Mouse (Mus musculus) thymus, postnatal 0 days (tissue): ENCODE data around the gene Cyp4f18. TPM values are rescaled to one million over a fixed set of nuclear protein-coding genes. Genes with fewer than 3 reads are reported as not detected.
"Not testable (repeated sequence)": the region's sequence is repeated elsewhere in the genome, so short reads cannot be mapped to it uniquely, and the experiment has no call there.

Experiments used
- DNase-seq: peaks from one replicate; pipeline ENCODE4 v3.0.0-alpha.2; 2015; ENCODE audit warnings: low spot score
- polyA plus RNA-seq: library from polyadenylated mRNA; unstranded; fragments of >200 nt; fragmentation: Nextera tagmentation; extraction: Ambion mirVana; gene quantifications from 2 replicates; pipeline ENCODE4 v1.2.1, GENCODE M21; 2015

The Cyp4f18 gene
- polyA plus RNA-seq, 1 experiment from 2014 or later: 1.9 TPM

DNA sequence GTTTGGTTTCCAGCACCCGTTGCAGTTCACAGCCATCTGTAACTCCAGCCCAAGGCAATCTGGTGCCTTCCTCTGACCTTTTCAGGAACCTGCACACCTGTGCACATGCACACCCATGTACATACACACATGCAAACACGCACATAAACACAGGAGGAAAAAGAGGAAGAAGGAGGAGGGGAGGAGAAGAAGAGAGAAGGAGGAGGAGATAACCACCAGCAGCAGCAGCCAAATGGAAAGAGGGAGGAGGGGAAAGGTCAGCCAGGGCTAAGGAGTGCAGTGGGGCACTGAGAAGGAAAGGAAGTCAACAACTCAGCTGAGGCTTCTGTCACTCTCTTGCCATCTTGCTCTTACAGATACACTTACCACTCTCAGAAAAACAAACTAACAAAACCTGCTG, 28.4 kb downstream of the Cyp4f18 start:
- no peak for DNase-seq

DNA sequence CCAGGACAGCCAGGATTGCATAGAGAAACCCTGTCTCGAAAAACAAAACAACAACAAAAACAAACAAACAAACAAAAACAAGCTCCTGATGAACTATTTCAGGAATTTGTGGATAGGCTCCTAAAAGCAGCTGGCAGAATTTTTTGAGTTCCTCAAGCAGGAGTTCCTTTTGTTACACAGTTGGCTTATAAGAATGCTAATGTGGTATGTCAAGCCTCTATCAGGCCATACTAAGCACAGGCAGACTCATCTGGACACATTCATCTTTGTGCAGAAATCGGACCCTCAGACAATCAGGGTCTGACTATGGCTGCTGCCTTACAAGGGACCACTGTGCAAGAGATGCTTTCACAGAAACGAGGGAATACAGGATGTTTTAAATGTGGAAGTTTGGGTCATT, 35.2 kb downstream of the Cyp4f18 start:
- no peak for DNase-seq

DNA sequence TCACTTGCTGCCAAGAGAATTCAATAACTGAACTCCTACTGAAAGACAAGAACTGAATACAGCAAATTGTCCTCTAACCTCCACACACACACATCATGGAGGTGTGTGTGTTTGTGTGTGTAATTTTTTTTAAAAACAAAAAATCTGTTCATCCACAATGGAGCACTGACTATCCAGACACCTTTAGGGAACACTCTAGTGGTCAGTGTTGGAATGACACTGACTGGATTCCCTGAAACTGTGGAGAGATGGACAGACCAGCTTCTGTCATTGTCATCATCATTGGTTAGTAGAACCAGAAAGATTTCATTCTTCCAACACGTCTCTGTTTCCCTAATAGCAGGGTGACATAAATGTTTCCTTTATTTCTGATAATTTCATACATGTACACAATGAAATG, 37.5 kb downstream of the Cyp4f18 start:
- DNase-seq: peak; percentile 8

DNA sequence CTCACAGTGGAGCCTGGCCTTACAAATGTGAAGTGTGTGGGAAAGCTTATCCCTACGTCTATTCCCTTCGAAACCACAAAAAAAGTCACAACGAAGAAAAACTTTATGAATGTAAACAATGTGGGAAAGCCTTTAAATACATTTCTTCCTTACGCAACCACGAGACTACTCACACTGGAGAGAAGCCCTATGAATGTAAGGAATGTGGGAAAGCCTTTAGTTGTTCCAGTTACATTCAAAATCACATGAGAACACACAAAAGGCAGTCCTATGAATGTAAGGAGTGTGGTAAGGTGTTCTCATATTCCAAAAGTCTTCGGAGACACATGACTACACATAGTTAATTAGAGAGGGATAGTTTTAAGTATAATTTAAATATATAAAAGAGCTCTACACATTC, 40.8 kb downstream of the Cyp4f18 start:
- no peak for DNase-seq

DNA sequence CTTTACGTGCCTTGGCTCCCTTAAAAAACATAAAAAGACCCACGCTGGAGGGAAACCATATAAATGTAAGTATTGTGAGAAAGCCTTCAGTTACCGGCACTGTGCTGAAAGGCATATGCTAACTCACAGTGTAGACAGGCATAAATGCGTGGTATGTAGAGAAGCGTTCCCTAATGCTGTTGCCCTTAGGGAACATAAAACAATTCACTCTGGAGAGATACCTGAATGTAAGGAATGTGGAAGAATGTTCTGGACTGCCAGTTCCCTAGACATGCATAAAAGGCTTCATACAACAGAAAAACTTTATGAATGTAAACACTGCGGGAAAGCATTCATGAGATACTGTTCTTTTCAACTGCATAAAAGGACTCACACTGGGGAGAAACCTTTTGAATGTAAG, 41.3 kb downstream of the Cyp4f18 start:
- no peak for DNase-seq

DNA sequence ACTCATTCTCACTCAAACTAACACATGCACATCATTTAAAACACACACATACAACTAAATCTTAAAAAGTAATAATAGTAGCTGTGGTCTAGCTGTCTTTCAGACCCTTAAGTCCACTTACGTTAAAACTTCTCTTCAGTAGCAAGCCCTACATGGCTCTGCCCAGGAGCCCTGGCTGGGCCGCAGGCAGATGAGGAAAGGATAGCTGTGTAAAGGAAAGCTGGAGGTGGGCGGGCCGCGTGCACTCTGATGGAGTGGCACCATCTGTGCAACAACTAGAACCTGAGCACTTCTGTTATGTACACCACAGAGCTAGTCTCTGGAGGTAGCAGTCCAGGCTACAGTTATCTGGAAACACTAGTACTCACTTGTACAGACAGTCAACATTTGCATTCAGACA, 42.2 kb downstream of the Cyp4f18 start:
- DNase-seq: no peak

DNA sequence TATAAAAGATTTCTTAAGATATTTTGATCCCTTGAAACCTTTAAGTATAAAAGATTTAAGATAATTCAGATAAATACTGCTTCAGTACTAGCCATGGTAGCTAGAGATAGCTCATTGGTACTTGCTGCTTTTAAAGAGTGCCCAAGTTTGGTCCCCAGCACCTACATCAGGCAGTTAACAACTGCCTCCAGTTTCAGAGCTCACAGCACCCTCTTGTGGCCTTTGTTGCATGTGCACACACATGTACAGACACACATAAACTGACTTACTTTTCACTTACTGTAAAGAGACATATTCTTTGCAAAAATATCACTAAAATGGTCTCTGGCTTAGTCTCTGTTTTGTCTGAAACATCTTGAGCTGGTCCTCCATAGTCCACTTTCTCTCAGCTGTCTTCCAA, 43.0 kb downstream of the Cyp4f18 start:
- no peak for DNase-seq

DNA sequence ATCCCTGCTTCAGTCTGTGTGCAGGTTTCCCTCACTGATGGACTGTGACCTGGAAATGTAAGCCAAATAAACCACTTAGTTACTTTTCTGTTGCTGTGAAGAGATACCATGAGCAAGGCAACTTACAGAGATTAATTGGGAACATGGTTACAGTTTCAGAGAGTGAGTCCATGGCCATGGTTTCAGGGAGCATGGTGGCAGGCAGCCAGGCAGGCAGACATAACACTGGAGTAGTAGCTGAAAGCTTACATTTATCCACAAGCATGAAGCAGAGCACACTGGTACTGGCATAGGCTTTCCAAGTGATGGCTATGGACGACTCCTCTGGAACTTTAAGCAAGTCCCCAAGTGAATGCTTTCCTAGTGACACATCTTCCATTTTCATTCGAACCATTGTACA, 44.3 kb downstream of the Cyp4f18 start:
- no peak for DNase-seq

DNA sequence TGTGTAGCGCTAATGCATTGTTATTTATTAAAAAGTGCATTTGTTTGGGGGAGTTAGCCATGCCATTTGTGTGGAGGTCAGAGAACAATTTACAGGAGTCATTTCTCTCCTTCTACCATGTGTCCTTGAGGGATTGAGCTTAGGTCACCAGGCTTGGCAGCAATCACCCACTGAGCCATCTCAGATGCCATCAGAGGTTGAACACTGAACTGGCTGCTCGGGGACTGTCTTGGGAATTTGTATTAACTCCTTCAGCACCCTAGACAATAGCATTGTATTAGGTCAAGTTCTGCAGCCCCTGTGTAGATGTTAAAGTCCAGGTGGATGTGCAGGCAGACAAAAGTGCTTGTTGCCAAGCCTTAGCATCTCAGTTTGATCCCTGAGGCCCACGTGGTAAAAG, 45.4 kb downstream of the Cyp4f18 start:
- no peak for DNase-seq

DNA sequence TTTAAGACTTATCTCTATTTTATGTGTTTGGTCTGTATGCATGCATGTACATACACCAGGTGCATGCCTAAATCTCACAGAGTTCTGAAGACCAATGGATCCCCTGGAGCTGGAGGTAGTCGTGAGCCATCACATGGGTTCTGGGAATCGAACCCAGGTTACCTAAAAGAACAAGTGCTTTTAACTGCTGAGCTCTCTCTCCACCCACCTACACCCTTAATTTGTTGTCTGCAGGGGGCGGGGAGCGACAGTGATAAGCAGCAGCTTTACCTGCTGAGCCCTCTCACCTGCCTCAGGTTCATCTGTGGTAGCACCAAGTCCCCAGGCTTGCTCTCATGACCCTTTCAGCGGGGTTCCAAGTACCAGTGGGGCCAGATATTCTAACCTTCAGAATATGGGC, 47.6 kb downstream of the Cyp4f18 start:
- DNase-seq: no peak

DNA sequence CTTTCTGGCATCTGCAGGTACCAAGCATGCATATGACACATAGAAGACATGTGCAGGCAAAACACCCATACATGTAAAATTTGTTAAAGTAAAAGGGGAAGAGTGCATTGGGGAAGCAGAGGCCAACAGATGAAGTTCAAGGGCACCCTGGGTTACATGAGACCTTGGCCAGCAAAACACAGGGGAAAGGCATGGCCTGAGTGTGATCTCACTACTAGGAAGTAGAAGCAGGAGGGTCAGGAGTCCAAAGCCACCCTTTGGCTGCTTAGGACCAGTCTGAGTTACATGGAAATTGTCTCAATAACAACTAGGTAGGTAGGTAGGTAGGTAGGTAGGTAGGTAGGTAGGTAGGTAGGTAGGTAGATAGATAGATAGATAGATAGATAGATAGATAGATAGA, 48.9 kb downstream of the Cyp4f18 start:
- DNase-seq: no peak

DNA sequence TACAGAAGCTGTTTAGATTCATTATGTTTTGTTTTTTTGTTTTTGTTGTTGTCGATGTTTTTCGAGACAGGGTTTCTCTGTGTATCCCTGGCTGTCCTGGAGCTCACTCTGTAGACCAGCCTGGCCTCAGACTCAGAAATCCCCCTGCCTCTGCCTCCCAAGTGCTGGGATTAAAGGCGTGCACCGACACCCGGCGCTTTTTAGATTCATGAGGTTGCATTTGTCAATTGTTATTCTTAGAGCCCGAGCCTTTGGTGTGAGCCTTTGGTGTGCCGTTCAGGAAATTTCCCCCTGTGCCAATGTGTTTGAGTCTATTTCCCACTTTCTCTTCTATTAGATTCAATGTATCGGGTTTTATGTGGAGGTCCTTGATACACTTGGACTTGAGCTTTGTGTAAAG, 54.8 kb downstream of the Cyp4f18 start:
- DNase-seq: no peak

DNA sequence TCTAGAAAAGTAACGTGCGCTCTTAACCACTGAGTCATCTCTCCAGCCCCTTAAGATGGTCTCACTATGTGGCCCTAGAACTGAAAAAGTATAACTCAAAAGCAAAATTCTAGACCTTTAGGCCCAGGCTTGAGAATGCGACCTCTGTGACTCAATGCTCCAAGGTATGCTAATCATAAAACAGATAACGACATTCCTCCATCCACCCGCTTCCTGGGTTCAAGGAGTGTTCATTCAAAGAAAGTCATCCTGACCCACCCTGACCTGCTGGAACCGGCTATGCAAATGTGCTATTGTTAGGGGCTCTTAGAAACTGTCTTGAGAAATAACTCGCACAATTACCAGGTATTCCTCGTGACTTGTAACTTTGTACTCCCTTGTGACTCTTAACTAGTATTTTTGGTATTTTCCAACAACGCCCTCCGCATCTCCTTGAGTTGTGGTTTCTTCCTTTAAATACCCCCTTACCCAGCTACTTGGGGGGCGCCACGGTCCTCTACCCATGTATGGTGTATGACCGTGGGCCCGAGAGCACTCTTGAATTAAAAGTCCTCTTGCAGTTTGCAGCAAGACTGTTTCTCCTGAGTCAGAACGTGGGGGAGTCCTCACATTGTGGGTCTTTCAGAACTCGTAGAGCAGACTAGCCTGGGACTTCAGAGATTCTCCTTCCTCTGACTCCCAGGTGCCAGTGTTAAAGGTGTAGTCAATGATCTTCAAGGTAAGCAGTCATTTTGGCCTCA, 56.3 kb downstream of the Cyp4f18 start:
- DNase-seq: not testable (repeated sequence)

DNA sequence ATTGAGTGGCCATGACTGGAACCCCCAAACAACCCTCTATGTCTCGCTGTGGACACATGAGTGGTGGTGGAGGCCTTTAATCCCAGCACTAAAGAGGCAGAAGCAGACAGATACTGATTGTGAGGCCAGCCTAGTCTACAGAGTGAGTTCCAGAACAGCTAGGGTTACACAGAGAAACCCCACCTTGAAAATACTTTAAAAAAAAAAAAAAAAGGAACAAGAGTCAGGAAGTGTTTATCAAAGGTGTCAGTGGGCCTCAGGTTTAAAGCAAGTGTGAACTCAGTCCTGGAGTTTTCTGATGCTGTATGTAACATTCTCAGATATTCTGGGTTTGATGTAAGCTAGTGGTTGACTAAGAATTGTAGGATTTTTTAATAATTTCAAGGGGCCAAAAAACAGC, 56.9 kb downstream of the Cyp4f18 start:
- DNase-seq: no peak

DNA sequence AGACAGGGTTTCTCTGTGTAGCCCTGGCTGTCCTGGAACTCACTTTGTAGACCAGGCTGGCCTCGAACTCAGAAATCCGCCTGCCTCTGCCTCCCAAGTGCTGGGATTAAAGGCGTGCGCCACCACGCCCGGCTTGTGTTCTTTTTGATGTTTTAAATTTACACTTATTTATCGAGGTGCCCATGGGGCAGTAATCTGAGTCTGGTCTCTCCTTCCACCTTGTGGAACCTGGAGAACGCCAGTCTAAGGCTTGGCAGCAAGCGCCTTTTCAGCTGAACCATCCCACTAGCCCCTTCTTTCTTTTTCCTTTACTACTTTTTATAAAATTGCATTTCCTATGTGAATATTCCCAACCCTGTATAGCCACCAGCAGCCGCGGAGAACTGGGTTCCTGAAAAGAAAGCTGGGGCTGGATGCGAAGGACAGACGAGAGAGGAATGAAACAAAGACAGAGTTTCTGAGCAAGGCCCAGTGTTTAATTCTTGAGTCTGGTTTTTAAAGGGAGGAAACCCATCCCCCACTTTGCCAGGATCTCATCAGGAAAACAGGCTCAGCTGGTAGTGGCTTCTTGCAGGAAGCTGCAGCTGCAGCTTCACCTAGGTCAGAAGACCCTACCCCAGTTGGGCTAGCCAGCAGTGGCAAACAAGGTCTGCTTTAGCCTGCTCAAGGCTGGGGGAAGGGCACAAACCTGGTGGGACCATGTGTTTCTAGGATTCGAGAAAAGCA, 57.8 kb downstream of the Cyp4f18 start:
- peak; percentile 15 for DNase-seq

DNA sequence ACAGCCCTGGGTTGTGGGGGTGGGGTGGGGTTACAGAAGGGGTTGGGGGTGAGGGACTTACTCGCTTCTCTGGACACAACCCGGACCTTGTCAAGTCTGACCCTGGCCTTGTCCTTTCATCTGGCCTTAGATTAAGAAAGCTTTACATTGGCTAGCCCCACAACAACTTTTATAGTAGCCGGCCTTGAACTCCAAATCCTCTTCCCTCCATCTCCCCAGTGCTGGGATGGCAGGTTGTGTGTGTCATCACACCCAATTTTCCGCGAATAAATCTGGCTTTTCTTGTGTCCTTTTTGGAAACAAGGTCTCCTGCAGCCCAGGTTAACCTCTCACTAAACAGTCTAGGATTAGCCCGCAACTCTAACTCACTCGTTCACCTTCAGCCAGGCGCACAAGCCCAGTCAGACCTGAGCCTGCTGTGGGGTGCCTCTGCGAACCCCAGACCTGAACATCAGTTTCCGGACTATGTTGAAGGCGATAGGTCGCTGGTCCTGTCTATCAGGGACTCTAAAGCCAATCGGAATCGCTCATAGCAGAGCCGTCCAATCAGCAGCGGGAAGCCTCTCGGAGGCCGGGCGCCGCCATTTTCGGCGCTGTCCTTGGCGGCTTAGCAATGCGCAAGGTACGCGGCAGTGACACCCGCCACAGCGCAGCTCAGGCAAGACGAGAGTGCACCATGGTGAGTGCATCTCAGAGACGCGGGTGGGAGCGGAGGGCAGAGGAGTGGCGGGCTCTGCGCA, 58.8 kb downstream of the Cyp4f18 start, which contains the start of gene Zfp961:
TSS of gene Zfp961 (plus strand) at position 557 of the 740 bp plus-strand sequence.
- peak; percentile 99 for DNase-seq

DNA sequence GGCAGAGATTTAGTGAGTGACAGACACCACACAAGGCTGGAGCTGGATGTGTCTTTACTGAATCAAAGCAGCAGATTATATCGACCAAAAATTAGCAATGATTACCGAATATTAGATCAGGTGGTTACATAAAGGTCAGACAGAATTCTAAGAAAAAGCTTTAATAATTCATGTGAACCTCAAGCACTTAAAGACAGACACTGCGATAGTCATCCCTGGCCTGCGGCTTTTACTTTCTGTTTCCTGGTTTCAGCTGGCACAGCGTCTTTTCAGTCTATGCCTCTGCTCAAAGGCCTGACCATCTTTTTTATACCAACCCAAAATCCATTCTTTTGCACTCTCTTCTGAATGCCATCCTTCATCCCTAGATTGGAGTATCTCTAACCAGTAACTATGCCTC, 60.8 kb downstream of the Cyp4f18 start:
- no peak for DNase-seq

DNA sequence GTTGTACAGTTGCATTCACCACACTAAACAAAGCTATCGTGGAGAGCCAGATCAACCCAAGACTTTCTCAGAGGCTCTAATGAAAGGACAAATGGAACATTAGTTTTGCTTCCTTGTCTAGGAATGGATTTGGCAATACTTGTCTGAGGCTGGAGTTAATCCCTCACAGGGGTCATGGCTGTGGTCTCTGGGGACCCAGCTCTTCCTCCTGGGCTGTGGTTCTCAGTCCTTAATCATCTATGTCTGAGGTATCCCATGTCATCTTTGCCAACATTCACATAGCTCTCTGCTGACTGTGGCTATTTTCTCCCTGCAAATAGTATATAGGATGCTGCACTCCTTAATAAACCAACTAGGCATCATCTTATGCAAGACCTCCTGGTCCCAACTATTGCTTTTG, 67.7 kb downstream of the Cyp4f18 start:
- DNase-seq: no peak

DNA sequence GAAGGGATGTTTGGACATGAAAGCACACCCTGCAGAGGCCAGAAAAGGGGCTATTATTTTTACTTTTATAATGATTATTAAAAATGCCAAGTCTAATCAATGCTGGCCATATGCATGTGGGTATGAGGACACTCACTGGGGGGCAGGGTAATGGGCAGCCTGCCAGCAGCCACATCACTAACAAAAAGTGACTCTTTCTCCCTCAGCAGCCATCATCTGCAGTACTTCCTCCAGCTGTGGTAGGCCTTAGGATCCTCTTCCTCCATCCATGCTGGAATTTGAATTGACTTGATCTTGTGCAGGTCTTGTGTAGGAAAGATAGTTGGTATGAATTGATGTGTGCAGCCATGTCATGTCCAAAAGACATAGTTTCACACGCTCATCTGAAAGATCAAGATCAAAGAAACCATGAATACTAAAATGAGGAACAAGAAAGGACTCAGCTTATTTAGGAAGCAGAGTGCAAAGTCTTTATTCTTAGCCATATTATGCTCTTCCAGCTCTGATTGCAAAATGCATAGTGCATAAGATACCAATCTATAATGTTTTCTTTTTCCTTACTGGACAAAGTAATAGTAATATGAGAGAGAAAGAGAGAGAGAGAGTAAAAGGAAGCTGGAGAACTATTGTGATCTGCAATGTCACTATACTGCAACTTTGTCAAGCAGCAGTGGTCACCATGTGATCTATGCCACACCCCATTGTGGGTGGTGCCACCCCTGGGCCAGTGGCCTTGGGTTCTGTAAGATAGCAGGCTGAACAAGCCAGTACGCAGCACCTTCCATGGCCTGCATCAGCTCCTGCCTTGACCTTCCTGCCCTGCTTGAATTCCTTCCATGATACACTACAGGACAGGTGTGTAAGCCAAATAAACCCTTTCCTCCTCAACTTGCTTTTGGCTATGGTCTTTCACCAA, 68.9 kb downstream of the Cyp4f18 start:
- DNase-seq: no peak
